Mouse (Mus musculus) liver, embryonic 14 days (tissue): ENCODE results near the gene Mrps6. TPM values are rescaled to one million over a fixed set of nuclear protein-coding genes. Genes with fewer than 3 reads are reported as not detected.

ENCODE experiments used
- polyA plus RNA-seq: library from polyadenylated mRNA; depleted of rRNA; stranded (reverse); fragments of >200 nt; gene quantifications from 2 replicates; pipeline ENCODE4 v1.2.3, GENCODE M21; 2012; rRNA removed

Mrps6 gene
- polyA plus RNA-seq: 14.4 and 16.6 TPM in 2 replicates

DNA sequence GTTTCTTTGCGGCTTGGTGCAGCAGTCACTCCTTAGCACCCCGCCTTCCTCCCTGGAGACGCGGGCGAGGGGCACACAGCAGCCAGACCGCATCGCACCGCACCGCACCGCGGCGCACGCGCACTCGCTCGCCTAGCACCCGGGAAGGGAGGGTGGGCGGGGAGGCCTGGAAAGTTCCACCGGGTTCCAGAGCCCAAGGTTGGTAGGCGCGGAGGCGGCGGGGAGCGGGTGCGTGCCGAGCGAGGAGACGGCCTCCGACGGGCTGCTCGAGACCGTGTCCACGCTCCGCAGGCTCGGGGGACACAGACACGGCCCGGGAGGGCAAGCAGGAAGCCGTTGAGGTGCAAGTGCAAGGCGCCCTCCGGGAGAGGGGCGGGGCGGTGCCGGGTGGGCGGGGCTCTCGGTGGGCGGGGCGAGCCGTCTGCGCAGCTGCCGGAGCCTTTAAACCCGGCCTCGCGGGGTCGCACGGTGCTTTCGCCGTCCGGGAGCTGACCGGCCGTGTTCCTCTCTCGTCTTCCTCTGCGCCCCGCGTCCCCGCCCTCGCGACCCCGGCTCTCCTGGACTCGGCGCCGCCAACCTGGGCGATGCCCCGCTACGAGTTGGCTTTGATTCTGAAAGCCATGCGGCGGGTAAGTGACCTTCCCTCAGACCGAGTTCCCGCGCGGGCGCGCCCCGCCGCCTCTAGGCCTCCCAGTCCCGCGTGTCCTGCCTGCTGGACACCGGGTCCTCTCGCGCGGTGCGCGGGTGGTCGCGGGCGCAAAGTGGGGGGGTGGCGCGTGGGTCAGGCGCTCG, at the start of gene Mrps6, which contains the start of the genes Gm49711 and Slc5a3:
Gene Mrps6, plus strand, starts transcription at position 419 of the 792 bp plus-strand sequence.
Gene Gm49711, plus strand, starts transcription at position 465 of the 792 bp plus-strand sequence.
Gene Slc5a3, plus strand, starts transcription at position 471 of the 792 bp plus-strand sequence.

Other genes starting within 250 kb of the Mrps6 start
- gene Gm49711, start within 50 bp of the Mrps6 start, polyA plus RNA-seq: 0.03 TPM in 1 of 2 replicates, not detected in the other
- 0.48 and 0.54 TPM in 2 replicates for gene Slc5a3, start 52 bp downstream of the Mrps6 start, polyA plus RNA-seq
- 0.03 TPM in 1 of 2 replicates, not detected in the other for gene Kcne2, start 234.1 kb downstream of the Mrps6 start, polyA plus RNA-seq
- gene Smim11, start 243.0 kb downstream of the Mrps6 start, polyA plus RNA-seq: 25.5 and 26.2 TPM in 2 replicates